Mouse (Mus musculus): Measurements from ENCODE around the gene Actn4. TPM values are rescaled to one million over a fixed set of nuclear protein-coding genes. Genes with fewer than 3 reads are reported as not detected.

Gene Actn4
- 100 to 1,000 TPM; 151 to 160 TPM for total RNA-seq (2021)

GRCm38 (mm10) chr7:28961927-28962670 lies at the start of gene Actn4:
Gene Actn4, minus strand, starts transcription at chr7:28962340.
- intact Hi-C loops (cut with DNase I) = loop anchor here (5.0 to 10.0 kb wide), 2 partner anchors 40 to 177 kb away; partner anchors contain the start of gene Rinl
- peak; percentile 95 to 99 for DNase-seq (ENCODE audit: extremely low spot score in 1 of 2, low spot score in 2 of 2)

- no peak for DNase-seq (ENCODE audit: extremely low spot score in 1 of 2, low spot score in 2 of 2)
Measured at GRCm38 (mm10) chr7:29008714-29009113, 46.6 kb upstream of the Actn4 start.

GRCm38 (mm10) chr7:29008171-29008570 lies 46.0 kb upstream of the Actn4 start:
- intact Hi-C loops (cut with DNase I) = no loop called here
- no peak for DNase-seq (ENCODE audit: extremely low spot score in 1 of 2, low spot score in 2 of 2)

More at GRCm38 (mm10) chr7:29008714-29009113, 46.6 kb upstream of the Actn4 start:
- intact Hi-C loops (cut with DNase I) = no loop called here

GRCm38 (mm10) chr7:29007224-29008101 lies 45.3 kb upstream of the Actn4 start:
- intact Hi-C loops (cut with DNase I) = no loop called here
- no peak for DNase-seq (ENCODE audit: extremely low spot score in 1 of 2, low spot score in 2 of 2)

GRCm38 (mm10) chr7:29000651-29001605 lies 38.8 kb upstream of the Actn4 start:
- peak in 1 of 2 experiments; percentile 65 for DNase-seq (ENCODE audit: extremely low spot score in 1 of 2, low spot score in 2 of 2)
- intact Hi-C loops (cut with DNase I) = no loop called here

- intact Hi-C loops (cut with DNase I) = no loop called here
- DNase-seq (ENCODE audit: extremely low spot score in 1 of 2, low spot score in 2 of 2) = no peak
Measured at GRCm38 (mm10) chr7:28993402-28993801, 31.3 kb upstream of the Actn4 start.

- intact Hi-C loops (cut with DNase I) = no loop called here
- DNase-seq (ENCODE audit: extremely low spot score in 1 of 2, low spot score in 2 of 2) = no peak
Measured at GRCm38 (mm10) chr7:28992997-28993396, 30.9 kb upstream of the Actn4 start.

- intact Hi-C loops (cut with DNase I) = no loop called here
Measured at GRCm38 (mm10) chr7:28991616-28992015, 29.5 kb upstream of the Actn4 start.

GRCm38 (mm10) chr7:28990766-28991273 lies 28.7 kb upstream of the Actn4 start:
- DNase-seq (ENCODE audit: extremely low spot score in 1 of 2, low spot score in 2 of 2) = no peak
- intact Hi-C loops (cut with DNase I) = no loop called here

More at GRCm38 (mm10) chr7:28991616-28992015, 29.5 kb upstream of the Actn4 start:
- no peak for DNase-seq (ENCODE audit: extremely low spot score in 1 of 2, low spot score in 2 of 2)

- no peak for DNase-seq (ENCODE audit: extremely low spot score in 1 of 2, low spot score in 2 of 2)
- intact Hi-C loops (cut with DNase I) = no loop called here
Measured at GRCm38 (mm10) chr7:28985207-28985606, 23.1 kb upstream of the Actn4 start.

GRCm38 (mm10) chr7:28984452-28984851 lies 22.3 kb upstream of the Actn4 start:
- intact Hi-C loops (cut with DNase I) = no loop called here
- DNase-seq (ENCODE audit: extremely low spot score in 1 of 2, low spot score in 2 of 2) = no peak

- no peak for DNase-seq (ENCODE audit: extremely low spot score in 1 of 2, low spot score in 2 of 2)
- intact Hi-C loops (cut with DNase I) = no loop called here
Measured at GRCm38 (mm10) chr7:28983849-28984248, 21.7 kb upstream of the Actn4 start.

GRCm38 (mm10) chr7:28983141-28983564 lies 21.0 kb upstream of the Actn4 start:
- peak in 1 of 2 experiments; percentile 45 for DNase-seq (ENCODE audit: extremely low spot score in 1 of 2, low spot score in 2 of 2)
- intact Hi-C loops (cut with DNase I) = no loop called here

GRCm38 (mm10) chr7:28982274-28983013 lies 20.3 kb upstream of the Actn4 start:
- intact Hi-C loops (cut with DNase I) = no loop called here
- peak; percentile 32 to 66 for DNase-seq (ENCODE audit: extremely low spot score in 1 of 2, low spot score in 2 of 2)

GRCm38 (mm10) chr7:28981651-28982273 lies 19.6 kb upstream of the Actn4 start, which contains the start of the genes Eif3k and Map4k1:
Gene Eif3k, minus strand, starts transcription at chr7:28981864.
Gene Map4k1, plus strand, starts transcription at chr7:28982050.
- DNase-seq (ENCODE audit: extremely low spot score in 1 of 2, low spot score in 2 of 2) = peak; percentile 98 to 99
- intact Hi-C loops (cut with DNase I) = no loop called here

GRCm38 (mm10) chr7:28977556-28977955 lies 15.4 kb upstream of the Actn4 start:
- DNase-seq (ENCODE audit: extremely low spot score in 1 of 2, low spot score in 2 of 2) = no peak
- intact Hi-C loops (cut with DNase I) = no loop called here

- intact Hi-C loops (cut with DNase I) = loop anchor here (2.0 kb wide), 1 partner anchor 68 kb away; no protein-coding TSS in a partner anchor
- DNase-seq (ENCODE audit: extremely low spot score in 1 of 2, low spot score in 2 of 2) = no peak
Measured at GRCm38 (mm10) chr7:28973025-28973424, 10.9 kb upstream of the Actn4 start.
